Mouse (Mus musculus) bone marrow macrophage, adult 2 months (primary cell): Measurements from ENCODE around the gene Fam124b.

Experiments
- CTCF ChIP-seq: IDR thresholded peaks from 2 replicates; pipeline ENCODE4 v1.5.1; 2012; ENCODE audit warnings: low read depth, mild to moderate bottlenecking, low read length, moderate library complexity
- POLR2A ChIP-seq: IDR thresholded peaks from 2 replicates; pipeline ENCODE4 v1.6.1; 2012; ENCODE audit warnings: mild to moderate bottlenecking, low read depth, low read length, borderline replicate concordance

GRCm38 (mm10) chr1:80236951-80237702, 18.9 kb upstream of the Fam124b start:
- TF ChIP-seq CTCF (no peak), POLR2A (no peak)
